Mouse (Mus musculus) central nervous system, embryonic 14 days (tissue): ENCODE results near the gene F930015N05Rik. TPM values are rescaled to one million over a fixed set of nuclear protein-coding genes. Genes with fewer than 3 reads are reported as not detected.

Source experiments
- polyA plus RNA-seq: library from polyadenylated mRNA; depleted of rRNA; stranded (reverse); fragments of >200 nt; gene quantifications from 2 replicates; pipeline ENCODE4 v1.2.3, GENCODE M21; 2012; rRNA removed

Gene F930015N05Rik
- 0.72 and 0.95 TPM in 2 replicates for polyA plus RNA-seq

GRCm38 (mm10) chr11:64436412-64436727 is at the start of gene F930015N05Rik:
Gene F930015N05Rik (minus strand): TSS chr11:64436653.

GRCm38 (mm10) chr11:64434611-64435545 is 1.6 kb downstream of the F930015N05Rik start, which contains the start of gene Hs3st3a1:
Gene Hs3st3a1 (plus strand): TSS chr11:64435332.

Other genes starting within 250 kb of the F930015N05Rik start
- 1.6 and 2.3 TPM in 2 replicates for gene Hs3st3a1, start 1.3 kb downstream of the F930015N05Rik start, polyA plus RNA-seq